Mouse (Mus musculus): Measurements from ENCODE around the gene Zfp688.
"Not testable (repeated sequence)": the region's sequence is repeated elsewhere in the genome, so short reads cannot be mapped to it uniquely, and the experiment has no call there.

- TF ChIP-seq CTCF (IDR thresholded peaks at IDR 0.05; ENCODE audit: extremely low read depth, insufficient read length, insufficient replicate concordance, low read depth, low read length); POLR2A (IDR thresholded peaks at IDR 0.05; ENCODE audit: low read depth, low read length): not testable (repeated sequence)
These were observed 43.8 kb upstream of the Zfp688 start for GRCm38 (mm10) chr7:127465670-127466069.
